Mouse (Mus musculus) stomach, postnatal 0 days (tissue): ENCODE data around the gene Phex. TPM values are rescaled to one million over a fixed set of nuclear protein-coding genes. Genes with fewer than 3 reads are reported as not detected.

Experiments used
- ATAC-seq: fragments of 200-750 bp; cut with Nextera tagmentation; 2 replicates; pipeline ENCODE4 v1.8.0; 2017; ENCODE audit not compliant: low FRiP score, low TSS enrichment
- DNase-seq: peaks from one replicate; pipeline ENCODE4 v3.0.0-alpha.2; 2016; ENCODE audit warnings: low spot score
- H3K27ac ChIP-seq: fragments of 300-500 bp; sonication (generic); replicated peaks from 2 replicates; pipeline ENCODE4 v1.5.1; 2014; ENCODE audit warnings: mild to moderate bottlenecking, control low read depth
- H3K27me3 ChIP-seq: fragments of 300-500 bp; sonication (generic); 2 replicates; pipeline ENCODE4 v1.6.1; 2014; ENCODE audit warnings: low read length; ENCODE audit not compliant: control insufficient read depth, insufficient read depth
- H3K36me3 ChIP-seq: fragments of 300-500 bp; sonication (generic); 2 replicates; pipeline ENCODE4 v1.6.1; 2014; ENCODE audit warnings: low read length, mixed read lengths; ENCODE audit not compliant: control insufficient read depth, insufficient read depth
- H3K4me1 ChIP-seq: fragments of 300-500 bp; sonication (generic); replicated peaks from 2 replicates; pipeline ENCODE4 v1.6.1; 2014; ENCODE audit warnings: antibody characterized with exemption; ENCODE audit not compliant: control insufficient read depth, insufficient read depth
- H3K4me2 ChIP-seq: fragments of 300-500 bp; sonication (generic); replicated peaks from 2 replicates; pipeline ENCODE4 v1.6.1; 2014; ENCODE audit warnings: low read depth, mild to moderate bottlenecking, control low read depth, moderate library complexity
- H3K4me3 ChIP-seq: fragments of 300-500 bp; sonication (generic); 2 replicates; pipeline ENCODE4 v1.5.1; 2014; ENCODE audit warnings: low read depth, low read length, control low read depth
- H3K9ac ChIP-seq: fragments of 300-500 bp; sonication (generic); 2 replicates; pipeline ENCODE4 v1.6.1; 2014; ENCODE audit warnings: mild to moderate bottlenecking, low read length, control low read depth, mixed read lengths
- H3K9me3 ChIP-seq: fragments of 300-500 bp; sonication (generic); 2 replicates; pipeline ENCODE4 v1.6.1; 2016; ENCODE audit warnings: low read length; ENCODE audit not compliant: control insufficient read depth
- CTCF ChIP-seq: IDR thresholded peaks from 2 replicates; pipeline ENCODE4 v1.5.1; 2016; ENCODE audit warnings: antibody characterized with exemption, low read depth, mild to moderate bottlenecking, moderate library complexity
- EP300 ChIP-seq: optimal IDR thresholded peaks from 2 replicates; pipeline ENCODE3; 2016; ENCODE audit warnings: antibody characterized with exemption
- WGBS: fragments of 180-500 bp; shearing (Covaris S2); extraction: QIAGEN DNeasy Blood & Tissue Kit; methylation state at CpG from one replicate; pipeline ENCODE4 v1.1.7; 2014; 5-methylcytosine and 5-hydroxymethylcytosine counted together
- polyA plus RNA-seq: library from polyadenylated mRNA; unstranded; fragments of >200 nt; fragmentation: Nextera tagmentation; extraction: Ambion mirVana; gene quantifications from 2 replicates; pipeline ENCODE4 v1.2.1, GENCODE M21; 2015

The Phex gene
- polyA plus RNA-seq, 1 experiment from 2014 or later = 0.05 TPM

DNA sequence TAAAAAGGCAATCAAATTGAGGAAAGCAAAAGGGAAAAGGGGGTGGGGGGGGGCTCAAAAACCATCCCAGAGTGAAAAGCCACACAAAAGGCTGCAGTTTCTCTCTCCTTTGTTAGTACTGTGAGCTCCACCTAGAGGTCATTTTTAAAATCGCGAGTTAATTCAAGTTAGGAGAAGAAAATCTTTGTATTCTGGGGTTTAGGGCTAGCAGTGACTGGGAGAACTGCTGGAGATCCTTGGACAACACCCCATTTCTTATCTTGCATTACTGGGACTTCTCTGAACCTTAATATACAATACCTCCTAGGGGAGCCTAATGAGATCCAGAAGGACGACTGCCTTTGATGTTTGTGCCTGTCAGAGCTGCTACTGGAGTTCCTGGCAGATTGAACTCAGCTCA lies 107.7 kb downstream of the Phex start:
- ATAC-seq = no peak
- TF ChIP-seq EP300 = no peak
- peak; percentile 69 for TF ChIP-seq CTCF
- H3K4me1 ChIP-seq = no peaks in the 10 kb centered on the region
- H3K36me3 ChIP-seq = no peaks in the 10 kb centered on the region
- H3K27me3 ChIP-seq = no peaks in the 10 kb centered on the region
- DNase-seq = no peak
- no peak overlapping the region for H3K27ac ChIP-seq
- H3K4me3 ChIP-seq = no peak overlapping the region
- WGBS = 9% methylated on average over 3 of the region's 3 CpGs
- no peaks in the 10 kb centered on the region for H3K9me3 ChIP-seq
- no peak overlapping the region for H3K4me2 ChIP-seq
- no peak overlapping the region for H3K9ac ChIP-seq

GRCm38 (mm10) chrX:157306796-157307405 lies 108.2 kb downstream of the Phex start:
- Histone ChIP-seq H3K4me2 (no peak overlapping the region), H3K27ac (no peak overlapping the region), H3K4me3 (no peak overlapping the region), H3K27me3 (no peaks in the 10 kb centered on the region), H3K9ac (no peak overlapping the region), H3K9me3 (no peaks in the 10 kb centered on the region), H3K36me3 (no peaks in the 10 kb centered on the region), H3K4me1 (no peaks in the 10 kb centered on the region)
- no peak for TF ChIP-seq CTCF
- TF ChIP-seq EP300 = no peak
- no peak for DNase-seq
- WGBS = 55% methylated on average over 4 of the region's 4 CpGs
- ATAC-seq = no peak

- TF ChIP-seq EP300 (no peak), CTCF (no peak)
- 70% methylated on average over 5 of the region's 5 CpGs for WGBS
- Histone ChIP-seq H3K9ac (no peak overlapping the region), H3K27ac (no peak overlapping the region), H3K27me3 (no peaks in the 10 kb centered on the region), H3K4me1 (no peaks in the 10 kb centered on the region), H3K4me2 (no peak overlapping the region), H3K4me3 (no peak overlapping the region), H3K36me3 (no peaks in the 10 kb centered on the region), H3K9me3 (no peaks in the 10 kb centered on the region)
- no peak for DNase-seq
- no peak for ATAC-seq
Measured at GRCm38 (mm10) chrX:157305852-157306232, 109.3 kb downstream of the Phex start.

GRCm38 (mm10) chrX:157305193-157305851 lies 109.8 kb downstream of the Phex start:
- DNase-seq = no peak
- H3K27me3 ChIP-seq = no peaks in the 10 kb centered on the region
- no peaks in the 10 kb centered on the region for H3K4me1 ChIP-seq
- H3K4me2 ChIP-seq = no peak overlapping the region
- no peak overlapping the region for H3K4me3 ChIP-seq
- 59% methylated on average over 6 of the region's 6 CpGs for WGBS
- H3K9me3 ChIP-seq = no peaks in the 10 kb centered on the region
- H3K27ac ChIP-seq = no peak overlapping the region
- no peak overlapping the region for H3K9ac ChIP-seq
- ATAC-seq = no peak
- TF ChIP-seq CTCF (no peak), EP300 (no peak)
- no peaks in the 10 kb centered on the region for H3K36me3 ChIP-seq

- no peaks in the 10 kb centered on the region for H3K4me1 ChIP-seq
- TF ChIP-seq EP300 (no peak), CTCF (no peak)
- H3K4me2 ChIP-seq = no peak overlapping the region
- H3K9ac ChIP-seq = no peak overlapping the region
- no peak overlapping the region for H3K27ac ChIP-seq
- ATAC-seq = no peak
- no peaks in the 10 kb centered on the region for H3K36me3 ChIP-seq
- H3K27me3 ChIP-seq = no peaks in the 10 kb centered on the region
- H3K9me3 ChIP-seq = no peaks in the 10 kb centered on the region
- DNase-seq = no peak
- H3K4me3 ChIP-seq = no peak overlapping the region
Measured at GRCm38 (mm10) chrX:157292411-157292810, 122.7 kb downstream of the Phex start.

- no peak for ATAC-seq
- TF ChIP-seq EP300 (no peak), CTCF (no peak)
- no peak overlapping the region for H3K4me2 ChIP-seq
Measured at GRCm38 (mm10) chrX:157276581-157276980, 138.5 kb downstream of the Phex start.

More at GRCm38 (mm10) chrX:157276581-157276980, 138.5 kb downstream of the Phex start:
- no peak overlapping the region for H3K4me3 ChIP-seq
- H3K9me3 ChIP-seq = no peaks in the 10 kb centered on the region
- H3K4me1 ChIP-seq = no peaks in the 10 kb centered on the region
- no peak for DNase-seq
- H3K9ac ChIP-seq = no peak overlapping the region
- H3K27ac ChIP-seq = no peak overlapping the region
- no peaks in the 10 kb centered on the region for H3K36me3 ChIP-seq
- no peaks in the 10 kb centered on the region for H3K27me3 ChIP-seq
- 35% methylated on average over 1 of the region's 1 CpGs for WGBS
